8 mouse cellular contexts compared by ENCODE assay signal in genomic region chr17:14960951-14961556, GRCm38 (mm10). TPM values are rescaled to one million over a fixed set of nuclear protein-coding genes. Genes with fewer than 3 reads are reported as not detected.
A peak's percentile ranks its signal among the peaks of the same experiment; 100 is the strongest.
DNase-seq lines count a peak whose midpoint lies in the region; ATAC-seq and TF ChIP-seq lines count a peak whose summit lies in the region.
"Not testable (repeated sequence)": the region's sequence is repeated elsewhere in the genome, so short reads cannot be mapped to it uniquely, and the experiment has no call there.

TSS of gene Phf10 (minus strand) at chr17:14961273.

- H3K27ac ChIP-seq in ES-Bruce4 (ENCODE audit: insufficient read depth, low read length) = not testable (repeated sequence)
- H3K27ac ChIP-seq in forebrain, embryonic 14.5 days (ENCODE audit: low read depth, low read length) = peak within 1 kb of the TSS; percentile 52; the same call in 1 of the 2 replicates
- peak within 1 kb of the TSS; percentile 89 for H3K27ac ChIP-seq in liver, embryonic 15.5 days (replicated peaks)

- under 1% methylated on average over 44 of the region's 100 CpGs for WGBS in forebrain, embryonic 14.5 days
- under 1% methylated on average over 51 of the region's 100 CpGs for WGBS in liver, embryonic 15.5 days (ENCODE audit: insufficient replicate concordance)

- TF ChIP-seq EP300 in ES-Bruce4 (IDR thresholded peaks at IDR 0.05; ENCODE audit: insufficient read depth, low read depth, low read length) = not testable (repeated sequence)

- H3K4me1 ChIP-seq in ES-Bruce4 (ENCODE audit: control insufficient read depth, insufficient read depth, low read length); forebrain, embryonic 14.5 days (ENCODE audit: control insufficient read depth, insufficient read depth, low read length): not testable (repeated sequence)
- H3K4me1 ChIP-seq in liver, embryonic 15.5 days (replicated peaks) = peaks cover 24% of the 10 kb centered on the region

- TF ChIP-seq POLR2A in ES-Bruce4 (IDR thresholded peaks at IDR 0.05; ENCODE audit: insufficient read depth, low read length) = not testable (repeated sequence)

- not testable (repeated sequence) for H3K36me3 ChIP-seq in ES-Bruce4 (ENCODE audit: control insufficient read depth, insufficient read depth, low read length, poor library complexity, severe bottlenecking); forebrain, embryonic 14.5 days (ENCODE audit: control insufficient read depth, insufficient read depth, low read length)
- H3K36me3 ChIP-seq in liver, embryonic 15.5 days (replicated peaks) = peaks cover 20% of the 10 kb centered on the region

- H3K9me3 ChIP-seq in ES-Bruce4 (replicated peaks; ENCODE audit: control insufficient read depth, insufficient read depth, low read length, poor library complexity, severe bottlenecking); forebrain, embryonic 14.5 days (replicated peaks; ENCODE audit: control insufficient read depth, low read length); liver, embryonic 15.5 days (replicated peaks): not testable (repeated sequence)

- peak within 1 kb of the TSS; percentile 89 for H3K4me3 ChIP-seq in ES-Bruce4 (ENCODE audit: low read depth, low read length)
- H3K4me3 ChIP-seq in forebrain, embryonic 14.5 days (ENCODE audit: low read depth, low read length) = peak within 1 kb of the TSS; percentile 63
- peak within 1 kb of the TSS; percentile 80 for H3K4me3 ChIP-seq in liver, embryonic 15.5 days (replicated peaks)

- TF ChIP-seq CTCF in ES-Bruce4 (IDR thresholded peaks at IDR 0.05; ENCODE audit: low read depth, low read length) = not testable (repeated sequence)

- peak within 1 kb of the TSS; percentile 63 for H3K9ac ChIP-seq in ES-Bruce4 (ENCODE audit: low read depth, poor library complexity, severe bottlenecking)
- peak within 1 kb of the TSS; percentile 73 for H3K9ac ChIP-seq in forebrain, embryonic 14.5 days (ENCODE audit: low read length)
- peak within 1 kb of the TSS; percentile 92 for H3K9ac ChIP-seq in liver, embryonic 15.5 days

- ATAC-seq in forebrain, embryonic 14.5 days = peak; percentile 85
- ATAC-seq in liver, embryonic 15.5 days (ENCODE audit: insufficient read depth) = peak; percentile 75

- not testable (repeated sequence) for H3K27me3 ChIP-seq in ES-Bruce4 (ENCODE audit: control insufficient read depth, insufficient read depth, low read length, poor library complexity, severe bottlenecking); forebrain, embryonic 14.5 days (replicated peaks; ENCODE audit: control insufficient read depth, insufficient read depth, low read length); liver, embryonic 15.5 days

- intact Hi-C loops in heart, postnatal 14 days (cut with DNase I) = not testable (repeated sequence)

- peak; percentile 27 to 60 for DNase-seq in cerebellum, adult 18-20 months
- DNase-seq in forebrain, embryonic 14.5 days (ENCODE audit: low spot score) = peak; percentile 11
- DNase-seq in heart, postnatal 14 days = peak; percentile 45 to 64
- peak; percentile 11 to 65 for DNase-seq in kidney, postnatal 25 days
- peak; percentile 49 for DNase-seq in naive thymus-derived CD4-positive, alpha-beta T cell, adult 2 months (ENCODE audit: low read depth)
- DNase-seq in testis, postnatal 14 days (ENCODE audit: low spot score) = peak; percentile 70

- peak within 1 kb of the TSS; percentile 93 for H3K4me2 ChIP-seq in forebrain, embryonic 14.5 days (ENCODE audit: low read length)
- H3K4me2 ChIP-seq in liver, embryonic 15.5 days = peak within 1 kb of the TSS; percentile 80

RNA-seq across cellular contexts. Expression of gene Phf10, which starts in this region (rescaled TPM):
- 104 and 107 TPM in 2 replicates for polyA plus RNA-seq in ES-Bruce4 (2011; ENCODE audit: insufficient read depth, insufficient read length, low read depth, missing spikeins)
- 23.7 TPM in 2 replicates for polyA plus RNA-seq in forebrain, embryonic 14.5 days (2014; fragmentation: Nextera tagmentation; extraction: Ambion mirVana)
- 10 to 100 TPM; 48.8 to 49.7 TPM for total RNA-seq in heart, postnatal 14 days (2021)
- polyA plus RNA-seq in liver, embryonic 15.5 days (2015; fragmentation: Nextera tagmentation; extraction: Ambion mirVana) = 93.2 and 105 TPM in 2 replicates

Comparison
In these comparisons a context has a peak if more than half of its experiments do, and no peak if none do; other contexts are left out.
1. DNase-seq: peak in every context shown above with its lines; median percentile 70 in testis, postnatal 14 days; 54 in heart, postnatal 14 days; 49 in naive thymus-derived CD4-positive, alpha-beta T cell, adult 2 months; 44 in cerebellum, adult 18-20 months; 38 in kidney, postnatal 25 days; 11 in forebrain, embryonic 14.5 days.